Mouse (Mus musculus): ENCODE measurements at regions not wholly inside any gene's neighbourhood (a gene's known extent, or its start where the extent isn't known, plus 50 kb on each side); places are given as distances from the start of the nearest gene placed in this dataset.
A peak's percentile ranks its signal among the peaks of the same experiment; 100 is the strongest.

DNA sequence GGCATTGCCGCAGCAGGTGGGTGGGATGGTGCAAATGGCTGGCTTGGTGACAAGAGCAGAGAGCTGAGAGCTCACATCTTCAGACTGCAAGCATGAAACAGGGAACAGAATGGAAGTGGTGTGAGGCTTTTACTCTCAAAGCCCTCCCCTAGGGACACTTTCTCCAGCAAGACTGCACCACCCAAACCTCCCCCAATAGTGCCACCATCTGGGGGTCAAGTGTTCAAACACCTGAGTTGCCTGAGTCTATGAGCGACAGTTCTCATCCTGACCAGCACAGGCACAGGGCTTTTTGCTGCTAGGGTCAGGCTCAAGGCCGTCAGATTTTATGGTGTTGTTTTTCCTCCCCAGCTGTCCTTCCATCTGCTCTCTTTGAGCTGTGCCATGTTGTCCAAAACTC, 337.9 kb upstream of the Eif4g2 start:
- DNase-seq = no peak

DNA sequence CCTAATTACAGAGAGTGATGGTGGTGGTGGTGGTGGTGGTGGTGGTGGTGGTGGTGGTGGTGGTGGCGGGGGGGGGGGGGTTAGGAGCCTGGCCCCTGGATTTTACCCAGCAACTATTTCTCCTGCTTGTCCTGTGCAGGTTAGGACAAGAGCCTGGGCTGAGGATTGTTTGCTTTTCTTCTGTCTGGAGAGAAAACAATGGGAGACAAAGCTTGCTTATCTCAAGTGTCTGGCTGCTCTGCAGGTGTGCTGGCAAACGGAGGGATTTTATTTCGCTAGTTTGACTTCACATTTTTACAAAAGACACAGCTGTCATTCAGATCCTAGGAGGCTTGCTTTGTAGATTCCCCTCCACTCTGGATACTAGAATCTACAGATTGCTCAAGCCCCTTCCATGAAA, 334.9 kb upstream of the Eif4g2 start:
- DNase-seq = no peak

DNA sequence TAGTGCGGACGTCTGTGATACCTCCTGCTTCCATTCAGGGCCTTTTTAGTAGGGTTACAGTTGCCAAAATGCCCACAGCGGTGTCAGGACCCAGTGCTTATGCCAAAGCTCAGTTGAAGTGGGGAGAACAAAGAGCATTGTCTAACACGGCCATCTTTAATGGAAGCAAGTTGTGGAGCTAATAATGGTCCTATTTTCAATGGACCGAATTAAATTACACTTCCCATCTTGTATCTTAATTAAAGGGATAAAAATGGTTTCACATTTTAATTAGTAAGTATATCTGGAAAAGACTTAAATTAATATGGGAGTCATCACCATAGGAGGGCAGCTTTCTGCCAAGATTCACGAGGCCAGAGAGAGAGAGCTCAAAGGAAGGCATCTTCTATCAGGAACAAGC, 333.2 kb upstream of the Eif4g2 start:
- DNase-seq = no peak

DNA sequence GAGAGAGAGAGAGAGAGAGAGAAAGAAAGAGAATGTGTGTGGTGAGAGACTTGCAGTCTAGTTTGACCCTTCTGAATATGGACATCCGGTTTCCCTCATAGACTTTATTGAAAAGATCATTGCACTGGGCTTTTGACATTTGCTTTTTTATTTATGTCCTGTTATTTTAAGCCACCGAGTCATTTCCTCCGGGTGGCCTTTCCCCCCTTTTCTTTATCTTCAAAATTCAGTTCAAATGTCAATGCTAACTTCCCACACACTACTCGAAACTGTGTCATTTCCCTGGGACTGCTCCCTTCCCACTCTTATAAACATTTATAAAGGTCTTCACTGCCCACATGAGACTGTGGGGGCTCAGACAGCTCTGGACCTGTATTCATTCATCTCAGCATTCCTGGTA, 330.9 kb upstream of the Eif4g2 start:
- DNase-seq = no peak

DNA sequence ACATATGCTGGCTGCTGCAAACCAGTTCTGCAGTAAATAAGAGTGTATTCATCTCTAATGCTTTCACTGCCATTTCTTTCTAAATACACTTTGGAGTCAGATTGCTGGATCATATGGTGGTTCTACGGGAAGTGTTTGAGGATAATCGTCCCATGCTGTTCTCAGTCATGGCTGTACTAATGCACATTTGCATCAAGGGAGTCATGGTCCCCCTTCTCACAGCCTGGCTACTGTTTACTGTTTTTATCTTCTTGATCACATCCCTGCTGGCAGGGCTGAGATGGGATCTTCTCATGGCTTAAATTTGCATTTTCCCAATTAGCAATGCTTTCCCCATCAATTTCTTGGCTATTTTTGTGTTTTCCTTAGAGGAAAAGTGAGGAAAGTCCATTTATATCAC, 330.1 kb upstream of the Eif4g2 start:
- no peak for DNase-seq

DNA sequence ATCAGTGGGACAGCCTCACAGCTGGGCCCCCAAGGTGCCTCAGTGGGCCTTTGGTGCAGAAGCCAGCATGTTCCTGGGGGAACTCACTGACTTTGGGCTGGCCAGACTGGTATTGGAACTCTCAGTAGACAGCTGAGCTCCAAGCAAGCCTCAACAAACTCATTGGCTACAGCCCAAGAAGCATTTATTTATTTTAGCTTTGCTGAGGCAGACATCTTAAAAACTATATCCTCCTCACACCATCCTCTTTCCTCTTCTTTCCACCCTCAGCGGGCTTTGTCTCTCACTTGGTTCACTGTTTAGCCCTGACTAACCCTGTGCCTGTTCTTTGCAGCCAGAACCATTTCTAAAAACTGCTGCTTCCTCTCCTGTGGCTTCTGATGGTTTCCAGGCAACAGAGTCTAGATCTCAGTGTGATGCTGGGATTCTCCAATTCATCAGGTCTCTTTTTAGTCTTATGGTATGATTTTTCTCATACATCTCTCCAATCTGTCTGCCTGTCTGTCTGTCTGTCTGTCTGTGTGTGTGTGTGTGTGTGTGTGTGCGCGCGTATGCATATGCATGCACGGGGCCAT, 328.6 kb upstream of the Eif4g2 start:
- DNase-seq = no peak

DNA sequence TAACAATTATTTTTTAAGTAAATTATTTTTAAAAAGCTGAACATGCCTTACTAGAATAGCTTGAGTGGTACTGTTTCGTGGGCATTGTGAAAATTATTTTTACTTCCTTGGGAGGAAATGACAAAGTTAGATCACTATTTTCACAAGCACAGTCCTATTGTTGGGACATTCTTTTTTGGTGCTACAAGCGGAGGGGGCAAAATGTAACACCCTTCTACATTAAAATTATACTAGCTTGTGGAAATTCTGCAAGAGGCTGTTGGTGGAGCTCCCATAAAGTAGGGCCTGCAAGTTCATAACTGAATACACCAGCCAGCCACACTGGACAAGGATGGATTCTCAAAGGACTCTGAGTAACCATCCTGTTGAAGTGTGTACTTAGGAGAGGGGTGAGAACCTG, 313.1 kb upstream of the Eif4g2 start:
- DNase-seq = no peak

DNA sequence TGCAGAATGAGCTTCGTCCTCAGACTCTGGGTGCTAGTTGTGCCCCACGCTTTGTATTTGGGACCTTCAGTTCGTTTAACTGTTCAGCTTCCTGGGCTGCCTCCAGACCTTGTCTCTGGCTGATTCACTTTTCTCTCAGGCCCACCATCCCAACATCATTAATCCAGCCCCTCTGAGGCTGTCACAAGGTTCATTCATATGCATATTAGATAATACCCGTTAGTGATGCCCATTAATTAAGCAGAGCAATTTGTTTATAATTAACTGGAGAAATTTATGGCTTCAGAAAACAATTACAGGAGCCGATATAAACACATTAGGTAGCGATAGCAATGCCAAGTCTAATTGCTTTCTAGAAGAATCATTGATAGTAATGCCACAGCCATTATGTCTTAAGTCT, 312.3 kb upstream of the Eif4g2 start:
- no peak for DNase-seq

DNA sequence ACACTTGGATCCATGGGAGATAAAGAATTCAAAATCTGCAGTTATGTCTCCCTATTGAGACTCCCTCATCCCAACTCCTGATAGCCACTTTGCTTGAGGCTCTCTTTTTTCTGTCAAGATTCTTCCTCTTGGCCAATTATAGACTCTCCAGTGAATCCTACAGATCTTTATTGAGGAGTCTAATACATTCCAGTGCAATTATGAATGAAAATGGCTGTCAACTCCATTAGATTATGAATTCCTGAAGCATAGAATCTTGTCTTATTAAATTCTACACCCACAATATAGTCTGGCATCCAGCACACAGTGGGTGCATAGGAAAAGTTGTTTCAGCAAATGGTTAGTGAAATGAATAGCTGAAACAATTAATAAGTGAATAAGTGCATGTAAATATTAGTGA, 311.0 kb upstream of the Eif4g2 start:
- DNase-seq = no peak

DNA sequence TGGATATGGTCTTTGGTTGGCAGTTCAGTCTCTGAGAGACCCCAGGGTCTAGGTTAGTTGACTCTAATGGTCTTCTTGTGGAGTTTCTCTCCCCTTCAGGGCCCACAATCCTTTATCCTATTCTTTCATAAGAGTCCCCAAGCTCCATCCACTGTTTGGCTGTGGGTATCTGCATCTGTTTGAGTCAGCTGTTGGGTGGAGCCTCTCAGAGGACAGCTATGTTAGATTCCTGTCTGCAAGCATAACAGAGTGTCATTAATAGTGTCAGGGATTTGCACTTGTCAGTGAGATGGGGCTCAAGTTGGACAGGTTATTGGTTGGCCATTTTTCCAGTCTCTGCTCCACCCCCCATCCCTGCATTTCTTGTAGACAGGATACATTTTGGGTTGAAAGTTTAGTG, 306.9 kb upstream of the Eif4g2 start:
- DNase-seq = no peak

DNA sequence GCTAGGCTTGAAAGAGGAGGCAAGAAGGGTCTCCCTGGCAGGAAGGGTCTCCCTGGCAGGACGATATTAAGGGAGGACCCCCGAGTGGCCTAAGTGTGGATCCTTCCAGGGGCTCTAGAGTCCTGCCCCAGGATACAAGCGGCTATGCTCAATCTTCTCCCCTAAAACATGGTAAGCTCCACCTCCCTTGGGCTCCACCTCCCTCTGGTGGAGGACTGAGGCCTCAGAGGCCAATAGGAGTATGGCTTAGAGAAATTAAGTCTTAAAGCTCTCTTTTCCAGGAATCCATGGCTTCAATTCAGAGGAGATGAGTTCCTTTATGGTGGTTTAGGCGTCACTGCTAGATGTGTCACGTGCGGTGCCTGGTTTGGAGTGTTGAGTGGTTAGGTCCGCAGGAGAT, 291.7 kb upstream of the Eif4g2 start:
- DNase-seq = no peak

DNA sequence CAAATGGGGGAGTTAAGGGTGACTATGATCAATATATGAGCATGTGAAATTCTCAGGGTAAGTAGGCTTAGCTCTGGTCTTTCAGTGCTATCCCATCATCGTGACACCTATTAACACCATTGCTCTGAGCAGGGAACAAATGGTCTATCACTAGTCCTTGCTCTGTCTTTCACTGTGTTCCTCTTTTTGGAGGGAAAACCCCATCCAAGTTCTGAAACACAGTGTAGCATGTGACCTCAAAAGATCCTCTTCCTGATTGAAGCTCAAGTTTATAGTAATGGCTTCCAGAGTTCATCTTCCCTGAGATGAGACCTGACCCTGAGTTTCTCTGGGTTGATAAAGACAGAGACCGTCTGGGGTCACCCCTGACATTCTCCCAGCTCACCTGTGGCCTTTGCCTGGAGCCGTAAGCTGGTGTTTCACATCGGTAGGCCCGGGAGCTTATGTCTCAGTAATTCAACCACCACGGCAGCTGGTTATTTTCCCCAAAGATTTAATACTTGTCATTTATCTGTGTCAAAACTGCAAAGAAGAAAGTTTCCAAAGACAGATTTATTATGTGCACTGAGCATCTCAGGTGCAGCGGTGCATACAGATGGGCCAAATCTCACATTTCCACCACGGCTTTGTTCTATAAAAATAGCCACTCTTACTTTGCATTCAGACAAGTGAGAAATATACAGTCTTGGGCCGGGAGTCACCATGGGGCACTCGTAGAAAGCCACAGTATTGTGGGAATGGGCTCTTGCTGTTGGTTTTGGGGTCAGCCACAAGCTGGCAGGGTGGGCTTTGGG, 290.7 kb upstream of the Eif4g2 start:
- no peak for DNase-seq

DNA sequence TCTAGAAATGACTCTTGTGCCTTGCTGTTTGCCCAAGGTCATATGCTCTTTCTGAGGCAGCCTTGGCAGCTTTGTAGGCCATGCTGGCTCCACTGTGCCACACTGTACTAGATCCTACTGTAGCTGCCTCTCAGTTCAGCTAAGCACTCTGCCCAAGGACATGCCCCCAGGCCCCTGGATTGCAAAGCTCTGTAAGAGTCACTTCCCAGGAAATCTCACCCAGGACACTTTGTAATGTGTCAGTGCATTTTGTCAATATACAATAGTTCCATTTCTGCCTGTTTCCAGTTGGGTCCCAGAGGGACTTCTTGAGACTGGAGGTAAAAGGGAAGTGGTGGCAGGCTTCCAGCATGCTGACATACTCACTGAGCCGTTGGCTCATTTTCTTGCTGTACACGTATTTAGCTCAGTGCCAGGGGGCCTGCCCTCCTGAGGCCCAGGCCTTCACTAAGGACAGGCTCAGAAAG, 287.6 kb upstream of the Eif4g2 start:
- DNase-seq = peak; percentile 59

DNA sequence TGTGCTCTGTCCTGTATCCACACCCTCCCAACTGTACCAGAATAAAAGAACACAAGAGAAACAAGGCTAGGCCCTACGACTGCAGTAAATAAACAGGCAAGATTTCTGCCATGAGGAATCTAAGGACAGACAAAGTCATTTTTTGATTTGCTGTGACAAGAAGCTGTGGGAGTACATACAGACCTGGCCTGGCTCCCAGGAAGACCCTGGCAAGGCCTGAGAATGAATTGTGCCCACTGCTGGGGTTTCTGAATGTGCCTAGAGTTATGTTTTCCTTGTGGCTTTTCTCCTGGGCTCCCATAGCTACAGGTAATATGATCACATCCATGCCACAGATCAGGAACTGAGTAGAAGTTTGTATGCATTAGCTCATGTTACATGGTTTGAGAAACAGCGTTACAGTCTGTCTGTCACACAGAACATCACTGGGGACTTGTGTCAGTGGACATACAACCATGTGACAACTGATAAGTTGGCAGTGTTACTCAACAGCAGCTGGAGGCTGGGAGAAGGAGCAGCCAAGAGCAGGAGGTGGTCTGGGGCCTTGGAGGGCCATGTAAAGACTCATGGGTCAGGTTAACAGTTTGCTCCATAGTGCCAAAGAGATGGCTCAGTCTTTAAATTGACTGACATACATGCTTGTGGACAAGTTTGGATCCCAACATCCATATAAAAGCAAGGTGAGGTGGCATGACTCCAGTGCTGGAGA, 285.6 kb upstream of the Eif4g2 start:
- DNase-seq = no peak

DNA sequence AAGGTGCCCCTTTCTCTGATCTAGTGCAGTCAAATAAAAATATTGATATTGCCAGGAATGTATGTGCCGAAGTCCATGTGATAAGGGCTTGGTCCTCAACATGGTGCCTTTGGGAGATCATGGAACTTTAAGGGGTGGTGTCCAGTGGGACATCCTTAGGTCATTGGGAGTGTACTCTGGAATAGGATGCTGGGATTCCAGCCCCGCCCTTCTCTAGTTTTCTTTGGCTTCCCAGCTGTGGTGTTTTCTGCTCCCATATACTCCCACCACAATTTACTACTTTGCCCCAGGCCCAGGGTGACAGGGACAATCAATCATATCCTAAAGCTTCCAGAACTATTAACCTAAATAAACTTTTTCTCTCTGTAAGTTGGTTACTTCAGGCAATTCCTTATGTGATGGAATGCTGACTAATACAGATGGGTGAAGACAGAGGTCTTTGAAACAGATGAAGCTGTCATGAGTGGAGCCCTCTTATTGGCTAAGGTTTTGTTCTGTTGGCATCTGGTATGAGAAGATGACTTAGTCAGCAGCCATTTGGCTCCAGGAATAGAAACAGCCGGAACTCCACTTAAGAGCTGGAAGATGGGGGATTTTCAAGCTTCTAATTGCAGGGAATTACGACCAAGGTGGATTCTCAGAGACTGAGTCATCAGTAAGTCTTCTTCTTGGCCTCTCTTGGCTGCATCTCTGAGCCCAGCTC, 284.3 kb upstream of the Eif4g2 start:
- peak; percentile 30 for DNase-seq

DNA sequence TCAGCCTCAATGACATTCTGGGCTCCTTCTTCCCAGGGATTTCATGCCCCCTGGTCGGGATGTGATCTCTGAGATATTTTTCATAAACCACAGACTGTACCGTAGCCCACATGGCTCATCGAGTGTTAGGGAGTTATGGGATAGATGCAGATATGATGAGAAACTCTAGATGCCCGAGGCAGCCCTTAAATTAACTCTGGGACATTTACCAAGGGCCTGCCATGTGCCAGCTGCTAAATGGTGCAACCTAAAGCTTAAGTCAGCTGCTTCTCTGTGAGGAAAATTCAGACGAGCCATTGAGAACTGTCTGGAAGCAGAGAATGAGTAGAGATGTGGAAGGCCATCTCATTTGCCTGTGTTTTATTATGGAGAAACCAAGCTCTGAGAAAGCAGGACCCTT, 282.6 kb upstream of the Eif4g2 start:
- DNase-seq = no peak

DNA sequence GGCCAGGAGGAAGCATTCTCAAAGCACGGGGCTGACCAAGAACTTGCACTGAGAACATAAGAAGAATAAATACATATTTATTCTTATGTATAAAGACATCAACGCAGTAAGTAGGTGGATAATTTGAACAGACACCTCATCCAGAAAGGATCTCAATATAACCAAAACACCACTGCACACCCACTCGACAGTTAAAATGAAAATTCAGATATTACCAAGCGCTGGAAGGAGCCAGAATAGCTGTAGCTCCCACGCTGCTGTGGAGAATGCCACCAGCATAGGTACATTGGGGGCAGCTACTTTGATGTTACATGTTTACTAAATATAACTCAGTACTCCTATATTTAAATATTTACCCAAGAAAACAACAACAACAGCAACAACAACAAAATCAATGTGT, 280.4 kb upstream of the Eif4g2 start:
- DNase-seq = no peak

DNA sequence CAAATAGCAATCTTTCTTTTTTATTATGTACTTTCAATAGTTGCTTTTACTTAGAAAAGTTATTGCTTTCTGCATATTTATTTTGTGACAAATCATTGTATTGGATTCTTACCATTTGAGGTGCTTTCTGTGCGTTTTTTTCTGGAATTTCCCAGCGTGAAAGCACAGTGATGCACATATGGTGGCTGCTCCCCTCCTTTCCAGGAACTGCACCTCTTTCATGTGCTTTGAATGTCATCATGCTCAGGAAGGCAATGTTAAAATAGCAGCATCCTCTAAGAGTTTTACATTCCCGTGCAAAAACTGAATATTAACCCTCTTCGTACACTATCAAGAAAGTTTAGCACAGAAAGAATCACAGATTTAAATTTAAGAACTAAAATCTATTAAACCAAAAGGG, 279.8 kb upstream of the Eif4g2 start:
- DNase-seq = no peak

DNA sequence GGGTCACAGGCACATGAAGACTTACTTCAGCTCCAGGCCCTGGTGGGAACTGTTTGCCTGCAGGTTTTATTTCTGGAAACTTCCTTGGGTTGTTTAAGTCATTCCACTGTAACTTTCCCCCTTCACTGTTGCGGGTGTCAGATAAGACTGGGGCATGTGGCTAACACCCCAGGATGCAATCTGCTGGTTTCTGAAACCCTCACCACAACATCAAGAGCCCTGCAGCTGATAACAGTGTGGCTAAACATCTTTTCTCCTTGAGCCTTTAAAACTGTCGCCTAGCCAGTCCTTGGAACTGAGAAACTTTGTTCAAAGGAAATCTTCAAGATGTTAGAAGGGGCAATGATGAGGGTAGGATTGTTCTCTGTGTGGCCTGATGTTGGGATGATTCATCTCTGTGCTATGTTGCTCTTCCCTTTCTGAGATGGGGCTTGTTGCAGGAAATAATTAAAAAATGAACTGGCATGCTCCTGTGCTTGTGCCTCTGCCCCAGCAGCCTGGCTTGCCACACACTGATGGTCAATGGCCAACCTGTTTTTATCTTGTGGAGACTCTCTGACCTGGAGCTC, 272.3 kb upstream of the Eif4g2 start:
- no peak for DNase-seq

DNA sequence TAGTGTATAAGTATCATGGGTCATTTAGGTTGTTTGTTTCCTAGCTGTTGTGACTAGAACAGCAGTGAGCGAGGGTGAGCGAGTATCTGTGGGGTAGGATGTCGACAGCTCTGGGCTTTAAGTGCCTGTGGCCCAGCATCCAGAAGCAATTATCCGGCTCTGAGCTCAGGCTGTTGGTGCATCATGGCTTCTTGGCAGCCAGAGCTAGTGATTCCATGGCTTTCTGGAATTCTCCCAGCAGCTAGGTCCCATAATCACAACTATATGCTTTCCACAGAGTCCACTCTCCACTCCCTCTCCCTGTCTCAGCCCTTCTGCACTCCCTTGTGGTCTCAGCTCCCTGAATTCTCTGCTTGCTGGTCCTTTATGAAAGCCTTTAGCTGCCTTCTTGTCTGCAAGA, 271.2 kb upstream of the Eif4g2 start:
- no peak for DNase-seq

DNA sequence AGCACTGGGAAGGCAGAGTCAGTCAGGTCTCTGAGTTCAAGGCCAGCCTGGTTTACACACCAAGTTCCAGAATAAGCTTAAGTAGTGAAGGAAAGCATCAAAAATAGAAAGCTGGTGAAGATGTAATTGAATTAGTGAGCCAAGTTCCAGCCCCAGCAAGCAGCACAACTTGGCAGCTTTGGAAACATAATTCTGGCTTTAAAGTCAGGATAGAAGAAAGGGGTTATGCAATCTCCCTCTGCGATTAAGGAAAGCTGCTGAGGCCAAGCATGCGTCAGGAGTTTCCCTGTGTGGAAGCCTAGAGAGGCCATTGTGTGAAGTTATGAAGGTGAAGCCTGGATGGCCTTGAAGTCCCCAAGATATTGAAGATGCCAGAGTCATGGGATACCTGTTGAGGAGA, 269.3 kb upstream of the Eif4g2 start:
- DNase-seq = no peak

DNA sequence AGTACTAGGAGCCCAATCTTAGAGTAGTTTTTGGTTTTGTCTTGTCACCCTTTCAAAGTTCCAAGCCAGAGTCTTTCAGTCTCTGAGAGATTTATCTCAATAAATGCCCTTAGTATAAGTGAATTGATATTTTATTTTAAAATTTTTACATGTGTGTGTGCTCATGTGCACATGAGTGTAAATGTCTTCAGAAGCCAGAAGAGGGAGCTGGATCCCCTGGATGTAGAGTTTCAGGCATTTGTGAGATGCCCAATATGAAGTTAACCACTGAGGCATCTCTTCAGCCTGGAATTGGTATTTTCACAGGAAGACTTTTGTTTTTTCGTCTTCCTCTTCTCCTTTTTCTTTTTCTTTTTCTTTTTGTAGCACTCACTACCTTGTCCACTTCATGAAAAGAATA, 262.3 kb upstream of the Eif4g2 start:
- DNase-seq = no peak

DNA sequence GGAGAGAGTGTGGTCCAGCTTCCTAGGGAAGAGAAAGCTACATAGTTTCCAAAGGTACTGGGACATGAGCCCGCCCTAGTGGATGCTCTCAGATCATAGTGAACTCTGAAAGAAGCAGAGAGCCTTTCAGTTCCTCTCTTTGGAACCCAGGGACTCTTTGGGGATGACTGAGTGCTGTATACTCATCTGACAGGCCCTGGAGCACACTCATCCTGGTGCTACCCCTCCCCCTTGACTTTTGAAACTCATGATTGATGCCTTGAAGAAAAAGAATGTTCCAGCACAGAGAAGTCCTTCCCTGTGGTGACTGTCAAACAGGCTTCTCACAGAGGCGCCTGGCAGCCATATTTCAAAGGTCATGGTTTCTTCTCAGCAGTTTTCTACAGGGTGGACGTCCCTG, 254.2 kb upstream of the Eif4g2 start:
- DNase-seq = no peak
